16 mouse cellular contexts compared by ENCODE assay signal in the genomic region with DNA sequence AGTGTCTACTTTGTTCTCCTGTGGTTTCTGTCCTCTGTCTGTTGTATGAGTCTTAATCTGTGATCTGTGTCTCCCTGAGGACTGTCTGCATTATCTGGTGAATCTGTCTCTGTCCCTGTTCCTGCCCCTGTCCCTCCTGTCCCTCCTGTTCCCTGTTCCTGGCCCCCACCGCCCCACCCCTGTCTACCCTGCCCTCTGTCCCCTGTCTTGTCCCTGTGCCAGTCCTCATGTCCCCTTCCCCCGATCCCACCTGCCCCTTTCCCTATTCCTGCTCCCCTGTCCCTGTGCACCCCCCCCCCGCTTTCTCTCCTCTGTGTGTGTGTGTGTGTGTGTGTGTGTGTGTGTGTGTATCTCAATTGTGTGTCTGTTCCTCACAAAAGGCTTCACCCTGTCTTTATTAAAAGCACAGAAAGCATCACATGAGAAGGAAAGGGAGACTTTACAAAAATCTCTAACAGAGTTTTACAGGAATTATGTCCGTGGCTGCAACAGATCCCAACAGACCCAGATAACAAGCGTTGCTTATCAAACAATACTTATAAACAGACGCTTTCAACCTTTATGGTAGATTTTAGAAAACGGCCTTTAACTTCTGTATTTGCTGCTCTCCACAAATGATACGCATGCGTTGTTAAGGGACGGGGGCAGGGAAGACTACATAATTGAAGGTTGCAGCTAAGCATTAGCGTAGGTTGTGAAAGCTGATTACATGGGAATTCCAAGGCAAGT.
DNase-seq lines count a peak whose midpoint lies in the region; ATAC-seq and TF ChIP-seq lines count a peak whose summit lies in the region.
"Had no signal": no experiment of that assay in that cellular context is flagged by ENCODE, and none has a peak within 500 bp of the region (broad histone marks: within the 10 kb centered on the region; RNA-seq: fewer than 3 reads in every experiment).

No protein-coding gene starts in this region.

- no peak overlapping the region for H3K9ac ChIP-seq in hindbrain, embryonic 16.5 days (ENCODE audit: low read depth, low read length)
- no peak overlapping the region for H3K9ac ChIP-seq in hindbrain, embryonic 12.5 days
- no peak overlapping the region for H3K9ac ChIP-seq in midbrain, embryonic 15.5 days
- H3K9ac ChIP-seq: embryonic facial prominence, embryonic 12.5 days; kidney, embryonic 15.5 days; liver, embryonic 15.5 days had no signal

- no peaks in the 10 kb centered on the region for H3K36me3 ChIP-seq in hindbrain, embryonic 10.5 days
- no peaks in the 10 kb centered on the region for H3K36me3 ChIP-seq in hindbrain, embryonic 16.5 days (ENCODE audit: control insufficient read depth, insufficient read depth, low read length)
- no peaks in the 10 kb centered on the region for H3K36me3 ChIP-seq in hindbrain, embryonic 12.5 days
- no peaks in the 10 kb centered on the region for H3K36me3 ChIP-seq in midbrain, embryonic 15.5 days (replicated peaks)
- H3K36me3 ChIP-seq: embryonic facial prominence, embryonic 12.5 days; kidney, embryonic 15.5 days; liver, embryonic 15.5 days had no signal

- TF ChIP-seq POLR2A in embryonic fibroblast, embryonic 13.5 days (IDR thresholded peaks at IDR 0.05; ENCODE audit: low read depth, low read length), result no peak

- ATAC-seq in hindbrain, embryonic 16.5 days, result no peak
- ATAC-seq in hindbrain, embryonic 12.5 days (ENCODE audit: low FRiP score), result peak; percentile 40; the same call in 1 of the 2 replicates
- peak; percentile 66 for ATAC-seq in midbrain, embryonic 15.5 days (replicated peaks)

- H3K27ac ChIP-seq in hindbrain, embryonic 10.5 days, result peak overlapping the region; percentile 64
- no peak overlapping the region for H3K27ac ChIP-seq in hindbrain, embryonic 16.5 days (ENCODE audit: low read depth, low read length)
- H3K27ac ChIP-seq in embryonic fibroblast, embryonic 13.5 days (ENCODE audit: insufficient read depth, low read length), result peak overlapping the region; percentile 68
- H3K27ac ChIP-seq in hindbrain, embryonic 12.5 days, result no peak overlapping the region
- peak overlapping the region; percentile 19; the same call in 1 of the 2 replicates for H3K27ac ChIP-seq in midbrain, embryonic 15.5 days
- H3K27ac ChIP-seq: embryonic facial prominence, embryonic 12.5 days; kidney, embryonic 15.5 days; liver, embryonic 15.5 days had no signal

- H3K4me2 ChIP-seq in hindbrain, embryonic 16.5 days (ENCODE audit: low read length), result no peak overlapping the region
- no peak overlapping the region for H3K4me2 ChIP-seq in hindbrain, embryonic 12.5 days (replicated peaks)
- peak overlapping the region; percentile 21 for H3K4me2 ChIP-seq in midbrain, embryonic 15.5 days
- H3K4me2 ChIP-seq: embryonic facial prominence, embryonic 12.5 days; heart, embryonic 11.5 days; kidney, embryonic 15.5 days; liver, embryonic 15.5 days had no signal

- WGBS in hindbrain, embryonic 10.5 days, result 68% methylated on average over 11 of the region's 11 CpGs
- 45% methylated on average over 11 of the region's 11 CpGs for WGBS in hindbrain, embryonic 16.5 days
- WGBS in hindbrain, embryonic 12.5 days, result 61% methylated on average over 10 of the region's 11 CpGs
- WGBS in midbrain, embryonic 15.5 days, result 23% methylated on average over 10 of the region's 11 CpGs

- no peak for DNase-seq in hindbrain, embryonic 10.5 days (ENCODE audit: low spot score)
- DNase-seq in layer of hippocampus, postnatal 14 days (ENCODE audit: low spot score in 2 of 2), result no peak
- no peak for DNase-seq in urinary bladder, postnatal 14 days (ENCODE audit: low spot score)
- no peak for DNase-seq in lung, postnatal 14 days
- DNase-seq: adrenal gland, adult 2 months; cerebellum, postnatal 36 days; gastrocnemius, postnatal 14 days had no signal

- H3K27me3 ChIP-seq in hindbrain, embryonic 10.5 days (ENCODE audit: insufficient read depth, poor library complexity, severe bottlenecking), result no peaks in the 10 kb centered on the region
- no peaks in the 10 kb centered on the region for H3K27me3 ChIP-seq in hindbrain, embryonic 16.5 days (replicated peaks; ENCODE audit: control insufficient read depth, insufficient read depth, low read length)
- H3K27me3 ChIP-seq in hindbrain, embryonic 12.5 days, result no peaks in the 10 kb centered on the region
- no peaks in the 10 kb centered on the region for H3K27me3 ChIP-seq in midbrain, embryonic 15.5 days (replicated peaks)
- H3K27me3 ChIP-seq: embryonic facial prominence, embryonic 12.5 days; kidney, embryonic 15.5 days; liver, embryonic 15.5 days; megakaryocyte, embryonic 14.5 days had no signal

- no peaks in the 10 kb centered on the region for H3K9me3 ChIP-seq in hindbrain, embryonic 10.5 days
- no peaks in the 10 kb centered on the region for H3K9me3 ChIP-seq in hindbrain, embryonic 16.5 days (ENCODE audit: control insufficient read depth, low read length)
- H3K9me3 ChIP-seq in hindbrain, embryonic 12.5 days (replicated peaks), result no peaks in the 10 kb centered on the region
- H3K9me3 ChIP-seq in midbrain, embryonic 15.5 days, result no peaks in the 10 kb centered on the region
- H3K9me3 ChIP-seq: embryonic facial prominence, embryonic 12.5 days; kidney, embryonic 15.5 days; liver, embryonic 15.5 days; megakaryocyte, embryonic 14.5 days had no signal

- no peak overlapping the region for H3K4me3 ChIP-seq in hindbrain, embryonic 10.5 days
- H3K4me3 ChIP-seq in hindbrain, embryonic 16.5 days (ENCODE audit: low read length), result no peak overlapping the region
- H3K4me3 ChIP-seq in embryonic fibroblast, embryonic 13.5 days (ENCODE audit: insufficient read depth, low read length), result no peak overlapping the region
- no peak overlapping the region for H3K4me3 ChIP-seq in hindbrain, embryonic 12.5 days
- H3K4me3 ChIP-seq in midbrain, embryonic 15.5 days, result no peak overlapping the region
- H3K4me3 ChIP-seq: embryonic facial prominence, embryonic 12.5 days; kidney, embryonic 15.5 days; liver, embryonic 15.5 days; megakaryocyte, embryonic 14.5 days had no signal

- peaks cover 21% of the 10 kb centered on the region for H3K4me1 ChIP-seq in hindbrain, embryonic 10.5 days (replicated peaks)
- peaks cover 4% of the 10 kb centered on the region; the same call in 1 of the 2 replicates for H3K4me1 ChIP-seq in hindbrain, embryonic 16.5 days (ENCODE audit: control insufficient read depth, insufficient read depth, low read depth, low read length)
- H3K4me1 ChIP-seq in embryonic fibroblast, embryonic 13.5 days (ENCODE audit: control insufficient read depth, insufficient read depth, low read length), result peaks cover 3% of the 10 kb centered on the region; the same call in 1 of the 2 replicates
- H3K4me1 ChIP-seq in hindbrain, embryonic 12.5 days, result peaks cover 15% of the 10 kb centered on the region
- peaks cover 16% of the 10 kb centered on the region for H3K4me1 ChIP-seq in midbrain, embryonic 15.5 days
- H3K4me1 ChIP-seq: kidney, embryonic 15.5 days; liver, embryonic 15.5 days; megakaryocyte, embryonic 14.5 days had no signal

- no peak for TF ChIP-seq CTCF in embryonic fibroblast, embryonic 13.5 days (IDR thresholded peaks at IDR 0.05; ENCODE audit: borderline replicate concordance, insufficient read depth, low read length)

Comparison
In these comparisons a context has a peak if more than half of its experiments do, and no peak if none do; other contexts are left out.
1. H3K27ac ChIP-seq: peak in hindbrain, embryonic 10.5 days (single experiment), embryonic fibroblast, embryonic 13.5 days (single experiment) and midbrain, embryonic 15.5 days (single experiment); none in hindbrain, embryonic 16.5 days (single experiment) and hindbrain, embryonic 12.5 days (single experiment).